Mouse (Mus musculus): ENCODE results near the gene Tctn1. TPM values are rescaled to one million over a fixed set of nuclear protein-coding genes. Genes with fewer than 3 reads are reported as not detected.
A peak's percentile ranks its signal among the peaks of the same experiment; 100 is the strongest.

Tctn1 gene
- polyA plus RNA-seq, 1 experiment from 2014 or later: 1.9 TPM

- H3K4me3 ChIP-seq (ENCODE audit: low read depth, low read length): no peak within 1 kb of the TSS
- no peaks in the 10 kb centered on the region for H3K36me3 ChIP-seq (ENCODE audit: control insufficient read depth, insufficient read depth)
- no peak within 1 kb of the TSS for H3K4me2 ChIP-seq (replicated peaks; ENCODE audit: low read depth)
- no peak for ATAC-seq
- no peaks in the 10 kb centered on the region for H3K9me3 ChIP-seq (ENCODE audit: control insufficient read depth)
- no peak within 1 kb of the TSS for H3K27ac ChIP-seq (ENCODE audit: low read depth, low read length)
- 76% methylated on average over 4 of the region's 4 CpGs for WGBS
- H3K9ac ChIP-seq (ENCODE audit: low read depth, low read length): no peak within 1 kb of the TSS
- TF ChIP-seq CTCF (IDR thresholded peaks at IDR 0.05; ENCODE audit: low read depth): no peak
- no peaks in the 10 kb centered on the region for H3K4me1 ChIP-seq (replicated peaks; ENCODE audit: control insufficient read depth, insufficient read depth, low read length)
- H3K27me3 ChIP-seq (replicated peaks; ENCODE audit: control insufficient read depth, insufficient read depth, low read length): no peaks in the 10 kb centered on the region; the same call in 1 of the 2 replicates
These were observed 57.8 kb downstream of the Tctn1 start, which contains the start of gene Hvcn1 for GRCm38 (mm10) chr5:122206475-122206874. Gene Hvcn1 (plus strand): TSS chr5:122206804.

- Histone ChIP-seq H3K9me3 (ENCODE audit: control insufficient read depth) (no peaks in the 10 kb centered on the region), H3K9ac (ENCODE audit: low read depth, low read length) (no peak overlapping the region), H3K4me2 (replicated peaks; ENCODE audit: low read depth) (no peak overlapping the region), H3K4me1 (replicated peaks; ENCODE audit: control insufficient read depth, insufficient read depth, low read length) (no peaks in the 10 kb centered on the region), H3K36me3 (ENCODE audit: control insufficient read depth, insufficient read depth) (no peaks in the 10 kb centered on the region), H3K4me3 (ENCODE audit: low read depth, low read length) (no peak overlapping the region), H3K27me3 (replicated peaks; ENCODE audit: control insufficient read depth, insufficient read depth, low read length) (no peaks in the 10 kb centered on the region), H3K27ac (ENCODE audit: low read depth, low read length) (no peak overlapping the region)
- no peak for TF ChIP-seq CTCF (IDR thresholded peaks at IDR 0.05; ENCODE audit: low read depth)
- ATAC-seq: no peak
- 74% methylated on average over 2 of the region's 2 CpGs for WGBS
These were observed 60.1 kb downstream of the Tctn1 start for GRCm38 (mm10) chr5:122204180-122204579.

- Histone ChIP-seq H3K4me2 (replicated peaks; ENCODE audit: low read depth) (no peak overlapping the region), H3K9me3 (ENCODE audit: control insufficient read depth) (no peaks in the 10 kb centered on the region), H3K27me3 (replicated peaks; ENCODE audit: control insufficient read depth, insufficient read depth, low read length) (no peaks in the 10 kb centered on the region), H3K9ac (ENCODE audit: low read depth, low read length) (no peak overlapping the region), H3K4me3 (ENCODE audit: low read depth, low read length) (no peak overlapping the region), H3K27ac (ENCODE audit: low read depth, low read length) (no peak overlapping the region), H3K36me3 (ENCODE audit: control insufficient read depth, insufficient read depth) (no peaks in the 10 kb centered on the region), H3K4me1 (replicated peaks; ENCODE audit: control insufficient read depth, insufficient read depth, low read length) (no peaks in the 10 kb centered on the region)
- ATAC-seq: no peak
- WGBS: 91% methylated on average over 6 of the region's 6 CpGs
- no peak for TF ChIP-seq CTCF (IDR thresholded peaks at IDR 0.05; ENCODE audit: low read depth)
These were observed 62.4 kb downstream of the Tctn1 start for GRCm38 (mm10) chr5:122201904-122202303.

- Histone ChIP-seq H3K27ac (ENCODE audit: low read depth, low read length) (no peak overlapping the region), H3K4me2 (replicated peaks; ENCODE audit: low read depth) (no peak overlapping the region), H3K27me3 (replicated peaks; ENCODE audit: control insufficient read depth, insufficient read depth, low read length) (no peaks in the 10 kb centered on the region), H3K36me3 (ENCODE audit: control insufficient read depth, insufficient read depth) (no peaks in the 10 kb centered on the region), H3K4me1 (replicated peaks; ENCODE audit: control insufficient read depth, insufficient read depth, low read length) (no peaks in the 10 kb centered on the region), H3K9ac (ENCODE audit: low read depth, low read length) (no peak overlapping the region), H3K4me3 (ENCODE audit: low read depth, low read length) (no peak overlapping the region), H3K9me3 (ENCODE audit: control insufficient read depth) (no peaks in the 10 kb centered on the region)
- no peak for ATAC-seq
- TF ChIP-seq CTCF (IDR thresholded peaks at IDR 0.05; ENCODE audit: low read depth): no peak
- 87% methylated on average over 4 of the region's 4 CpGs for WGBS
These were observed 63.4 kb downstream of the Tctn1 start for GRCm38 (mm10) chr5:122200872-122201271.

- H3K36me3 ChIP-seq (ENCODE audit: control insufficient read depth, insufficient read depth): no peaks in the 10 kb centered on the region
- H3K27me3 ChIP-seq (replicated peaks; ENCODE audit: control insufficient read depth, insufficient read depth, low read length): no peaks in the 10 kb centered on the region
- no peak; the same call in 1 of the 2 replicates for ATAC-seq
- TF ChIP-seq CTCF (IDR thresholded peaks at IDR 0.05; ENCODE audit: low read depth): 0 out of 2 replicates have a peak, but pooled peaks have one; percentile 28
- no peaks in the 10 kb centered on the region for H3K4me1 ChIP-seq (replicated peaks; ENCODE audit: control insufficient read depth, insufficient read depth, low read length)
- H3K4me3 ChIP-seq (ENCODE audit: low read depth, low read length): no peak overlapping the region
- no peak overlapping the region for H3K27ac ChIP-seq (ENCODE audit: low read depth, low read length)
- H3K9me3 ChIP-seq (ENCODE audit: control insufficient read depth): no peaks in the 10 kb centered on the region
- 29% methylated on average over 3 of the region's 4 CpGs for WGBS
- H3K9ac ChIP-seq (ENCODE audit: low read depth, low read length): no peak overlapping the region
- H3K4me2 ChIP-seq (replicated peaks; ENCODE audit: low read depth): no peak overlapping the region
These were observed 71.9 kb downstream of the Tctn1 start for GRCm38 (mm10) chr5:122192347-122192746.

GRCm38 (mm10) chr5:122191269-122192063 lies 72.8 kb downstream of the Tctn1 start:
- Histone ChIP-seq H3K9me3 (ENCODE audit: control insufficient read depth) (no peaks in the 10 kb centered on the region), H3K4me1 (replicated peaks; ENCODE audit: control insufficient read depth, insufficient read depth, low read length) (no peaks in the 10 kb centered on the region), H3K4me3 (ENCODE audit: low read depth, low read length) (no peak overlapping the region), H3K27me3 (replicated peaks; ENCODE audit: control insufficient read depth, insufficient read depth, low read length) (no peaks in the 10 kb centered on the region), H3K36me3 (ENCODE audit: control insufficient read depth, insufficient read depth) (no peaks in the 10 kb centered on the region), H3K27ac (ENCODE audit: low read depth, low read length) (no peak overlapping the region), H3K4me2 (replicated peaks; ENCODE audit: low read depth) (no peak overlapping the region), H3K9ac (ENCODE audit: low read depth, low read length) (no peak overlapping the region)
- WGBS: 56% methylated on average over 12 of the region's 12 CpGs
- ATAC-seq: 0 out of 2 replicates have a peak, but pooled peaks have one; percentile 47
- TF ChIP-seq CTCF (IDR thresholded peaks at IDR 0.05; ENCODE audit: low read depth): no peak
